Mouse (Mus musculus) cerebellum, adult (tissue): ENCODE data around the gene Enc1.

Experiments
- ATAC-seq: cut with Nextera tagmentation; 2 replicates; pipeline ENCODE4 v1.9.2; 2017; ENCODE audit warnings: mild to moderate bottlenecking, moderate library complexity, mixed read lengths; ENCODE audit not compliant: insufficient number of reproducible peaks, low FRiP score, low TSS enrichment

Gene Enc1

DNA sequence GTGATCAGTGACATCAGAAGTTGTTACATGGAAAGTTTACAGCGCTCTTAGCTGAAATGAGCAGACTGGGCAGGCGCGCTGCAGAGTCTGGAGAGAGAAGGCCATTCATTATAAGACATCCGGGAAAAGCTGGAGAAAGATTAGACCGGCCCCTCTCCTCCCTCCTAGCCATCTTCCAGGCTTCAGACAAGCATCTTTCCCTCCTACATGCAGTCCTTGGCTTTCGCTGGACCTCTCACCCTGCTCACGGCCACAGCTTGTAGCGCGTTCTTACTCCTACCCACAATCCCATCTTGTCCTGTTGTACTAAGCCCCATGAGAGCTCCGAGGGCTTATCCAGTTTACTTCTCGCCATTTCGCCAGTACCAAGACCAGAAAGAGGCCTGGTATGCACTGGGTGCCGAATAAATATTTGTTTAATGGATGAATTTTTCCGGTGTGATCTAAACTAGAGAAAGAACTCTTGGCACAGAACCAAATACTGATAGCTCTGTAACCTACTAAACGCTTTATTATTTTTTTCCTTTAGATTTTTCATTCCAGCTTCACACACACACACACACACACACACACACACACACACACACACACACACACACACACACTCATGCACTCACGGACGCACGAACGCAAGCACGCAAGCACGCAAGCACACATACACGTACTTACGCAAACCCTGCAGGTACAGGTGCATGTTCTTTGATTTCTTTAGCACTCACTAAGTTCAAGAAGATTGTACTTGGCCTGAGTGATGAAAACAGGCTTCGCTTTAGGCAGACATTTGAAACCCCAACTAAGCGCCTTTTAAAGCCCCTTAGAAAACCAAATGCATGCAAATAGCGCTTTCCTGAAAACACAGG, 41.4 kb downstream of the Enc1 start:
- no peak for ATAC-seq

DNA sequence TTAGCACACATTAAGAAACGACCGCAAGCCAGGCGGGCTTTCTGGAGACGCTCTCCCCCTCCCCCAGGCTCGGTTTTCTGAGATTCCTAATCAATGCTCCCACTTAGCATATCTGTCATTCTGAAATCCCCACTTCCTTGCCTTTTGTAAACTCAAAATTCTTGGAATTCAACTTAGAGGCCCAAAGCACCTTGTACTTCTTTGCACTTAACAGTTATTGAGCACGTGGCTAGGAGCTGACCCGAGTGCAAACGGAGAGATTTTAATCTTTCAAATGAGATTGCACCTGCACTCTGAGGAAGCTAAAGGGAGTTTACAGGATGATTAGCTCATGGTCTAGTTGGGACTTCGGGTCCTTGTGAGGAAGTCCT, 42.0 kb downstream of the Enc1 start:
- no peak for ATAC-seq

DNA sequence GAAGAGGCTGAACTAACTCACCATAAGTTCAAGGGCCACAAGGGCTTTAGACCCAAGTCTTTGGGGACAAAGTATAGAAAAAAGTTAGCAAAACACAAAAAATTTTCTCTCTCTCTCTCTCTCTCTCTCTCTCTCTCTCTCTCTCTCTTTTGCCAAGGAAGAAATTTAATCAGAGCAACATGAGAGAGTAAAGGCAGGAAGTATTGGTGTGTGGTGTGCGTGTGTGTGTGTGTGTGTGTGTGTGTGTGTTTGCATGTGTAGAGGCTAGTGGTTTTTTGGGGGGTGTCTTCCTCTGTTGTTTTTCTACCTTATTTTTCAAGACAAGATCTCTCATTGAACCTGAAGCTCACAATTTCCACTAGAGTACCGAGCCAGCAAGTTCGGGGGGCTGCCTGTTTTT, 46.1 kb downstream of the Enc1 start:
- no peak for ATAC-seq

GRCm38 (mm10) chr13:97290747-97291146, 49.8 kb downstream of the Enc1 start:
- ATAC-seq = no peak

- ATAC-seq = no peak
Observed at GRCm38 (mm10) chr13:97291354-97291753, 50.4 kb downstream of the Enc1 start.

DNA sequence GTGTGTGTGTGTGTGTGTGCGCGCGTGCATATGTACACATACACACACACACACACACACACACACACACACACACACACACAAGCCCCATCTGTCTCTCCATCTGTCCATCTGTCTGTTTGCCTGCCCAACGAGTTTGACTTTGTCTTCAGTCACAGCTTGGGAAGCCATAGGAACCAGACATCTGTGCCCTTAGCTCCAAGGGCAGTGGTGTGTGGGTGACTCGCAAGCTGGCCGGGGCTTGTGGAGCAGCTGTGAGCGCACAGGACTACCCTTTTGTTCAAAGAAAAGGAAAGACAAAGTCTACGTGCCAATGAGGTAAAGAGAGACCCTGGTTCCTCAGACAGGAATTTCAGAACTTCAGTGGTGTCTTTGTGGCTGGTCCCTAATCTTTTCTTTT, 51.1 kb downstream of the Enc1 start:
- no peak for ATAC-seq

- no peak for ATAC-seq
Observed at GRCm38 (mm10) chr13:97292451-97293245, 51.7 kb downstream of the Enc1 start.

DNA sequence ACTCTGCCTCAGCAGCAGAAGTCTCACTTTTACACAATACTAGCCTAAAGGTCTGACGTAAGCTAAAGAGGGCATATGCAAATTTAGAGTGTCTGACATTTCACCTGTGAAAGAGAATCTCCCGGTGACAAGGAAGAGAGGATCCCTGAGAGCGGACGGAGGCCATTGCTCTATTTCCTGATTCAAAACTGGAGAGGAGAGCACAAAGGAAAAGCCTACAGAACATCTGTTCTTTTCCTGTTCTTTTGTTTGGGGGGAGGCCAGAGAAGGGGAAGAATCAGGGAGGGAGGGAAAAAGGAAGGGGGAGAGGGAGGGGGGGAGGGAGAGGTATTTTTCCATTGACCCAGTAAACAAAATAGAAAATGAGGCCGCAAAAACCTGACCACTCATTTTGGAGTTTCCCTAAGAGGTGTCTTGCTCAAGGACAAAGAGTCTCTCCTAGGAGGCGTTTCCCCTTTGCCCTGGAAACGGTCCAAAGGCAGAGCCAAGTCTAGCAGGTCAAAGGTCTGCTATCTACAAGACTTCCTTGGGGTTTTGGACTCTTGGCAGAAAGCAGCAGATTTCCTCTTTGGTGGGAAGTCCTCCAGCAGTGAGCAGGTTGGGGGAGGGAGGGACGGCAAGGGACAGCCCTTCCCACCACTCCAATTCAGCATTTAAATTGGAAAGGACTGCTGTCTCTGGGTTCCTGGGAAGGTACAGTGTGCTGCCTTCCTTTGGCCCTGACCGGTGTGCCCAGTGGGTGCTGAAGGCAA, 54.4 kb downstream of the Enc1 start:
- no peak for ATAC-seq

DNA sequence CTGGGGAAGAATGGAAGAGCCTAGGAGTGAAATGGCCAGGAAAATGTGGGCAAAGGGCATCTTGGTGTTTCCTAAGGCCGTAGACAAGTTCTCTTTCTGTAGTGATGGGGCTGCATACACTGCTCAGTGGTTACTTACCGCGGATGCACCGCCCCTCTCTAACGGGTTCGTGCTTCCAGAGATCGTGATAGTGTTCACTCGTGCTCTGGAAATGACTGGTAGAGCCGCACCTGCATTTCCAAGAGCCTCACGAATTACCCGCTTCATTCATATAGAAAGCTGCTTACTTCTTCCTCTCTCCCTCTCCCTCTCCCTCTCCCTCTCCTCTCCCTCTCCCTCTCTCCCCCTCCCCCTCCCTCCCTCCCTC, 54.9 kb downstream of the Enc1 start:
- no peak for ATAC-seq

- no peak for ATAC-seq
Observed at GRCm38 (mm10) chr13:97296281-97296680, 55.4 kb downstream of the Enc1 start.

- no peak for ATAC-seq
Observed at GRCm38 (mm10) chr13:97296757-97297156, 55.9 kb downstream of the Enc1 start.

- ATAC-seq = no peak
Observed at GRCm38 (mm10) chr13:97297418-97298050, 56.6 kb downstream of the Enc1 start.

DNA sequence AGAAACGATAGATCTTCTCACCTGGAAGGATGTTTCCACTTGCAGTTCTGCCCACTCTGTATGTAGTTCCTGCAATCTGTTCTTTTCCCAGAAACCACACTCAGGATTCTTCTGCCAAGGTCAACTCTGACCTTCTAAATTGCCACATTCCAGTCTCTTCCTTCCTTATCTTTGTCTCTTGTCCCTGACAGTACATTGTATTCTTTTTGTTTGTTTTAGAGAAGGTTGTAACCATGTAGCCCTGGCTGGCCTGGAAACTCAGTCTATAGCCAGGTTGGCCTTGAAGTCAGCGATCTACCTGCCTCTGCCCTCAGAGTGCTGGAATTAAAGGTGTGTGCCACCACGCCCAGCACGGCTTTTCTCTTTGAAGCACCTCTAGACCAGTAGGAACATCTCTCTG, 58.0 kb downstream of the Enc1 start:
- ATAC-seq = no peak

- ATAC-seq = no peak
Observed at GRCm38 (mm10) chr13:97299877-97300873, 59.3 kb downstream of the Enc1 start.
